Mouse (Mus musculus) lung, embryonic 14.5 days (tissue): ENCODE measurements around the gene Adcy1. TPM values are rescaled to one million over a fixed set of nuclear protein-coding genes. Genes with fewer than 3 reads are reported as not detected.
"Not testable (repeated sequence)": the region's sequence is repeated elsewhere in the genome, so short reads cannot be mapped to it uniquely, and the experiment has no call there.

Source experiments
- ATAC-seq: fragments of 200-750 bp; cut with Nextera tagmentation; 2 replicates; pipeline ENCODE4 v1.8.0; 2017; ENCODE audit warnings: mild to moderate bottlenecking, moderate TSS enrichment, moderate library complexity; ENCODE audit not compliant: insufficient read depth
- DNase-seq: peaks from one replicate; pipeline ENCODE4 v3.0.0-alpha.2; 2015
- H3K27ac ChIP-seq: fragments of 300-500 bp; sonication (generic); 2 replicates; pipeline ENCODE4 v1.5.1; 2014; ENCODE audit warnings: low read depth, mild to moderate bottlenecking, moderate library complexity
- H3K27me3 ChIP-seq: fragments of 300-500 bp; sonication (generic); 2 replicates; pipeline ENCODE4 v1.6.1; 2014; ENCODE audit warnings: low read length, control low read depth; ENCODE audit not compliant: insufficient read depth
- H3K36me3 ChIP-seq: fragments of 300-500 bp; sonication (generic); 2 replicates; pipeline ENCODE4 v1.6.1; 2014; ENCODE audit warnings: control low read depth; ENCODE audit not compliant: insufficient read depth
- H3K4me1 ChIP-seq: fragments of 300-500 bp; sonication (generic); 2 replicates; pipeline ENCODE4 v1.6.1; 2014; ENCODE audit warnings: antibody characterized with exemption, control low read depth; ENCODE audit not compliant: insufficient read depth
- H3K4me2 ChIP-seq: fragments of 300-500 bp; sonication (generic); 2 replicates; pipeline ENCODE4 v1.6.1; 2014; ENCODE audit warnings: mild to moderate bottlenecking
- H3K4me3 ChIP-seq: fragments of 300-500 bp; sonication (generic); 2 replicates; pipeline ENCODE4 v1.5.1; 2014; ENCODE audit warnings: low read depth, low read length
- H3K9ac ChIP-seq: fragments of 300-500 bp; sonication (generic); 2 replicates; pipeline ENCODE4 v1.6.1; 2014
- H3K9me3 ChIP-seq: fragments of 300-500 bp; sonication (generic); 2 replicates; pipeline ENCODE4 v1.6.1; 2016; ENCODE audit warnings: low read depth, low read length, control low read depth
- CTCF ChIP-seq: IDR thresholded peaks from 2 replicates; pipeline ENCODE4 v1.5.1; 2016; ENCODE audit warnings: antibody characterized with exemption, low read depth
- WGBS: fragments of 180-500 bp; shearing (Covaris S2); extraction: QIAGEN DNeasy Blood & Tissue Kit; methylation state at CpG from one replicate; pipeline ENCODE4 v1.1.7; 2014; 5-methylcytosine and 5-hydroxymethylcytosine counted together
- polyA plus RNA-seq: library from polyadenylated mRNA; unstranded; fragments of >200 nt; fragmentation: Nextera tagmentation; extraction: Ambion mirVana; gene quantifications from 2 replicates; pipeline ENCODE4 v1.2.1, GENCODE M21; 2014

The Adcy1 gene
- polyA plus RNA-seq, 1 experiment from 2014 or later = 1.5 TPM

GRCm38 (mm10) chr11:7213501-7214341 lies 150.4 kb downstream of the Adcy1 start, which contains the start of gene Igfbp3:
Igfbp3 (minus strand) TSS chr11:7213923.
- peak; percentile 81 for ATAC-seq
- no peaks in the 10 kb centered on the region for H3K36me3 ChIP-seq
- DNase-seq = peak; percentile 81
- no peak within 1 kb of the TSS for H3K27ac ChIP-seq
- TF ChIP-seq CTCF = no peak
- H3K9me3 ChIP-seq = no peaks in the 10 kb centered on the region
- H3K4me2 ChIP-seq = peak within 1 kb of the TSS; percentile 92
- H3K4me3 ChIP-seq = peak within 1 kb of the TSS; percentile 56
- peaks cover 40% of the 10 kb centered on the region for H3K27me3 ChIP-seq
- WGBS = 1% methylated on average over 98 of the region's 104 CpGs
- peaks cover 6% of the 10 kb centered on the region; the same call in 1 of the 2 replicates for H3K4me1 ChIP-seq
- H3K9ac ChIP-seq = peak within 1 kb of the TSS; percentile 56

- WGBS = 2% methylated on average over 12 of the region's 12 CpGs
- no peak overlapping the region for H3K9ac ChIP-seq
- no peak for ATAC-seq
- DNase-seq = no peak
- peaks cover 6% of the 10 kb centered on the region; the same call in 1 of the 2 replicates for H3K4me1 ChIP-seq
- peak overlapping the region; percentile 56 for H3K4me3 ChIP-seq
- no peak for TF ChIP-seq CTCF
- H3K9me3 ChIP-seq = no peaks in the 10 kb centered on the region
- H3K27ac ChIP-seq = no peak overlapping the region
- H3K4me2 ChIP-seq = peak overlapping the region; percentile 92
- no peaks in the 10 kb centered on the region for H3K36me3 ChIP-seq
- peaks cover 40% of the 10 kb centered on the region for H3K27me3 ChIP-seq
These were observed 151.0 kb downstream of the Adcy1 start for GRCm38 (mm10) chr11:7214342-7214660.

GRCm38 (mm10) chr11:7214761-7215160 lies 151.5 kb downstream of the Adcy1 start:
- H3K36me3 ChIP-seq = no peaks in the 10 kb centered on the region
- no peak overlapping the region for H3K27ac ChIP-seq
- H3K9ac ChIP-seq = no peak overlapping the region
- H3K9me3 ChIP-seq = no peaks in the 10 kb centered on the region
- peak; percentile 78 for TF ChIP-seq CTCF
- peak; percentile 86 for DNase-seq
- WGBS = 2% methylated on average over 14 of the region's 14 CpGs
- peak overlapping the region; percentile 92 for H3K4me2 ChIP-seq
- H3K4me3 ChIP-seq = peak overlapping the region; percentile 56; the same call in 1 of the 2 replicates
- no peak for ATAC-seq
- peaks cover 6% of the 10 kb centered on the region; the same call in 1 of the 2 replicates for H3K4me1 ChIP-seq
- peaks cover 40% of the 10 kb centered on the region for H3K27me3 ChIP-seq

GRCm38 (mm10) chr11:7215703-7216102 lies 152.4 kb downstream of the Adcy1 start:
- ATAC-seq (no peak), DNase-seq (peak; percentile 82)
- peak; percentile 73 for TF ChIP-seq CTCF
- Histone ChIP-seq H3K4me1 (peaks cover 6% of the 10 kb centered on the region; the same call in 1 of the 2 replicates), H3K9me3 (no peaks in the 10 kb centered on the region), H3K4me2 (no peak overlapping the region), H3K4me3 (no peak overlapping the region), H3K27ac (no peak overlapping the region), H3K9ac (no peak overlapping the region), H3K27me3 (peaks cover 40% of the 10 kb centered on the region), H3K36me3 (no peaks in the 10 kb centered on the region)
- WGBS = 9% methylated on average over 8 of the region's 8 CpGs

GRCm38 (mm10) chr11:7221826-7222225 lies 158.5 kb downstream of the Adcy1 start:
- H3K27ac ChIP-seq, H3K4me3 ChIP-seq, ATAC-seq, H3K9me3 ChIP-seq, H3K36me3 ChIP-seq, H3K4me1 ChIP-seq, H3K9ac ChIP-seq, H3K4me2 ChIP-seq, H3K27me3 ChIP-seq: not testable (repeated sequence)
- peak; percentile 31 for DNase-seq
- 64% methylated on average over 8 of the region's 8 CpGs for WGBS
- TF ChIP-seq CTCF = peak; percentile 47

- no peaks in the 10 kb centered on the region for H3K4me1 ChIP-seq
- DNase-seq (no peak), ATAC-seq (no peak)
- H3K27ac ChIP-seq = 0 out of 2 replicates have a peak overlapping the region, but pooled peaks have one; percentile 63
- no peak overlapping the region for H3K4me2 ChIP-seq
- H3K9me3 ChIP-seq = no peaks in the 10 kb centered on the region
- TF ChIP-seq CTCF = no peak
- 64% methylated on average over 2 of the region's 2 CpGs for WGBS
- H3K27me3 ChIP-seq = no peaks in the 10 kb centered on the region
- H3K36me3 ChIP-seq = no peaks in the 10 kb centered on the region
- H3K9ac ChIP-seq = no peak overlapping the region
- H3K4me3 ChIP-seq = no peak overlapping the region
These were observed 162.9 kb downstream of the Adcy1 start for GRCm38 (mm10) chr11:7226200-7226599.

GRCm38 (mm10) chr11:7226810-7227550 lies 163.7 kb downstream of the Adcy1 start:
- 72% methylated on average over 7 of the region's 7 CpGs for WGBS
- ATAC-seq (peak; percentile 93), DNase-seq (peak; percentile 52)
- no peak overlapping the region for H3K9ac ChIP-seq
- H3K9me3 ChIP-seq = no peaks in the 10 kb centered on the region
- peak overlapping the region; percentile 63; the same call in 1 of the 2 replicates for H3K27ac ChIP-seq
- no peak overlapping the region for H3K4me3 ChIP-seq
- no peak overlapping the region for H3K4me2 ChIP-seq
- no peaks in the 10 kb centered on the region for H3K36me3 ChIP-seq
- no peaks in the 10 kb centered on the region for H3K4me1 ChIP-seq
- no peak for TF ChIP-seq CTCF
- H3K27me3 ChIP-seq = no peaks in the 10 kb centered on the region
